ENCODE assay signal across 8 mouse cellular contexts in the genomic region with DNA sequence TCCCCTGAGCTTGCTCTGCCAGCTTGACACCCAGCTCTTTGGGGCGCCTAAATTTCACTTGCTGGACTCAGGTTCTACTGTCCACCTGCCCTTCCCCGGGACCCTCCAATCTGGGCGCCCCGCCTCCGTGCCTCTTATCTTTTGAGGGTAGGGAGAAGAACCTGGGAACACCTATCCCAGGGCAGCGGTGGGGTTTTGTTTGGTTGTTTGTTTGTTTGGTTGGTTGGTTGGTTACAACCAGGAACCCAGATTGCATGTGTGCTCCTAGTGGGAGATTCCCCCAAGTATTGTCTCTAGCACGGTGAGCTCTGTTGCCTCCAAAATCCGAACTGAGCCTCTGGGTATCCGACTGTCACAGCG. TPM values are rescaled to one million over a fixed set of nuclear protein-coding genes. Genes with fewer than 3 reads are reported as not detected.
DNase-seq lines count a peak whose midpoint lies in the region; ATAC-seq and TF ChIP-seq lines count a peak whose summit lies in the region.

No protein-coding gene starts in this region.

- no peak for ATAC-seq in hindbrain, embryonic 11.5 days (ENCODE audit: low FRiP score)
- ATAC-seq in liver, postnatal 0 days = no peak
- ATAC-seq in granulocyte monocyte progenitor cell, adult 5-6 weeks (replicated peaks; ENCODE audit: poor library complexity, severe bottlenecking) = no peak

- H3K4me1 ChIP-seq in E14TG2a.4 (replicated peaks; ENCODE audit: low read depth, low read length) = peaks cover 23% of the 10 kb centered on the region
- peaks cover 8% of the 10 kb centered on the region for H3K4me1 ChIP-seq in hindbrain, embryonic 11.5 days (replicated peaks; ENCODE audit: control insufficient read depth, insufficient read depth, low read length)
- peaks cover 8% of the 10 kb centered on the region; the same call in 1 of the 2 replicates for H3K4me1 ChIP-seq in liver, postnatal 0 days (ENCODE audit: insufficient read depth)

- no peak overlapping the region; the same call in 1 of the 2 replicates for H3K9ac ChIP-seq in hindbrain, embryonic 11.5 days (ENCODE audit: low read depth, low read length)
- no peak overlapping the region for H3K9ac ChIP-seq in liver, postnatal 0 days (replicated peaks)

- intact Hi-C loops in gastrocnemius, adult 2 months (cut with DNase I) = no loop called here

- H3K4me3 ChIP-seq in gastrocnemius, adult 2 months = peak overlapping the region; percentile 68
- peak overlapping the region; percentile 80 for H3K4me3 ChIP-seq in E14TG2a.4 (replicated peaks; ENCODE audit: low read length)
- H3K4me3 ChIP-seq in hindbrain, embryonic 11.5 days (ENCODE audit: low read depth, low read length) = peak overlapping the region; percentile 40
- peak overlapping the region; percentile 42 for H3K4me3 ChIP-seq in liver, postnatal 0 days (ENCODE audit: low read depth, low read length)

- WGBS in hindbrain, embryonic 11.5 days = under 1% methylated on average over 10 of the region's 10 CpGs
- WGBS in liver, postnatal 0 days (ENCODE audit: insufficient replicate concordance) = 2% methylated on average over 10 of the region's 10 CpGs

- TF ChIP-seq CTCF in gastrocnemius, adult 2 months (IDR thresholded peaks at IDR 0.05) = no peak
- TF ChIP-seq CTCF in E14TG2a.4 (conservative IDR thresholded peaks at IDR 0.05; ENCODE audit: low read length) = no peak
- TF ChIP-seq CTCF in liver, postnatal 0 days (IDR thresholded peaks at IDR 0.05; ENCODE audit: low read depth) = no peak

- H3K27ac ChIP-seq in gastrocnemius, adult 2 months = no peak overlapping the region
- H3K27ac ChIP-seq in hindbrain, embryonic 11.5 days (ENCODE audit: low read depth, low read length) = no peak overlapping the region
- no peak overlapping the region for H3K27ac ChIP-seq in liver, postnatal 0 days (ENCODE audit: low read depth)

- TF ChIP-seq EP300 in liver, postnatal 0 days (IDR thresholded peaks at IDR 0.05; ENCODE audit: low read depth) = no peak

- no peaks in the 10 kb centered on the region for H3K9me3 ChIP-seq in E14TG2a.4 (ENCODE audit: low read length)
- H3K9me3 ChIP-seq in hindbrain, embryonic 11.5 days (ENCODE audit: control insufficient read depth, low read length) = no peaks in the 10 kb centered on the region
- no peaks in the 10 kb centered on the region for H3K9me3 ChIP-seq in liver, postnatal 0 days (ENCODE audit: low read length)

- no peaks in the 10 kb centered on the region for H3K36me3 ChIP-seq in E14TG2a.4 (ENCODE audit: insufficient read depth, low read length)
- H3K36me3 ChIP-seq in hindbrain, embryonic 11.5 days (ENCODE audit: control insufficient read depth, insufficient read depth, low read length) = no peaks in the 10 kb centered on the region
- H3K36me3 ChIP-seq in liver, postnatal 0 days (replicated peaks; ENCODE audit: insufficient read depth, low read length) = no peaks in the 10 kb centered on the region

- no peak for DNase-seq in gastrocnemius, adult 2 months
- no peak for DNase-seq in gastrocnemius, postnatal 25 days
- DNase-seq in hindbrain, embryonic 11.5 days (ENCODE audit: low spot score) = no peak
- DNase-seq in liver, postnatal 0 days = no peak
- no peak for DNase-seq in left cerebral cortex, adult 18-20 months (ENCODE audit: low spot score in 2 of 2)
- no peak for DNase-seq in B cell, adult 2 months

- H3K4me2 ChIP-seq in hindbrain, embryonic 11.5 days (replicated peaks; ENCODE audit: low read depth, low read length) = peak overlapping the region; percentile 80
- peak overlapping the region; percentile 69 for H3K4me2 ChIP-seq in liver, postnatal 0 days (ENCODE audit: low read depth, low read length)

- H3K27me3 ChIP-seq in E14TG2a.4 (ENCODE audit: insufficient read depth, low read length) = peaks cover 41% of the 10 kb centered on the region
- peaks cover 29% of the 10 kb centered on the region for H3K27me3 ChIP-seq in hindbrain, embryonic 11.5 days (ENCODE audit: control insufficient read depth, insufficient read depth, low read length)
- peaks cover 61% of the 10 kb centered on the region for H3K27me3 ChIP-seq in liver, postnatal 0 days (ENCODE audit: insufficient read depth, low read length)

RNA-seq across cellular contexts. Expression of a gene that starts 0.3 kb away (rescaled TPM):
- not detected for total RNA-seq in gastrocnemius, adult 2 months (2021)
- not detected for total RNA-seq in gastrocnemius, postnatal 25 days (2021)
- polyA plus RNA-seq in hindbrain, embryonic 11.5 days (2014; fragmentation: Nextera tagmentation; extraction: Ambion mirVana) = 7.4 and 13.4 TPM in 2 replicates
- polyA plus RNA-seq in liver, postnatal 0 days (2015; fragmentation: Nextera tagmentation; extraction: Ambion mirVana) = 0.27 and 0.48 TPM in 2 replicates
- total RNA-seq in granulocyte monocyte progenitor cell, adult 5-6 weeks (2014; fragmentation: Nextera tagmentation) = not detected in 2 replicates
- total RNA-seq in granulocyte monocyte progenitor cell, adult 5-6 weeks (2017) = not detected in 2 replicates
- total RNA-seq in left cerebral cortex, adult 18-20 months (2021) = 100 to 1,000 TPM; 176 to 195 TPM

Comparison
In these comparisons a context has a peak if more than half of its experiments do, and no peak if none do; other contexts are left out.
1. RNA of a gene that starts 0.3 kb away (total RNA-seq): 176 to 195 TPM in left cerebral cortex, adult 18-20 months; not detected in gastrocnemius, adult 2 months, not detected in gastrocnemius, postnatal 25 days and not detected in granulocyte monocyte progenitor cell, adult 5-6 weeks; every median in the first group is over 100 times any median in the second.
2. Peak in every context shown above with its lines, with median percentiles within 50 percentile points of each other: H3K4me3 ChIP-seq.